Mouse (Mus musculus) olfactory bulb, adult 2 months (tissue): Measurements from ENCODE around the gene Gabrr3.

ENCODE experiments used
- CTCF ChIP-seq: fragments of 200-500 bp; IDR thresholded peaks from 2 replicates; pipeline ENCODE4 v1.5.1; 2012; ENCODE audit warnings: low read depth, mild to moderate bottlenecking, low read length, moderate library complexity; ENCODE audit not compliant: insufficient read depth
- POLR2A ChIP-seq: fragments of 200-500 bp; IDR thresholded peaks from 2 replicates; pipeline ENCODE4 v1.6.1; 2012; ENCODE audit warnings: mild to moderate bottlenecking, low read depth, low read length, moderate library complexity; ENCODE audit not compliant: insufficient read depth

GRCm38 (mm10) chr16:59403684-59404083, 3.4 kb upstream of the Gabrr3 start:
- TF ChIP-seq CTCF: no peak
- TF ChIP-seq POLR2A: no peak
